Mouse (Mus musculus): ENCODE measurements around the gene Khdc3. TPM values are rescaled to one million over a fixed set of nuclear protein-coding genes. Genes with fewer than 3 reads are reported as not detected.

Gene Khdc3
- total and polyA plus RNA-seq, 3 experiments, result not detected

- peak; percentile 43; the same call in 1 of the 2 replicates for TF ChIP-seq MAFK (IDR thresholded peaks at IDR 0.05; ENCODE audit: borderline replicate concordance, low read depth, low read length)
- TF ChIP-seq UBTF (IDR thresholded peaks at IDR 0.05; ENCODE audit: borderline replicate concordance, insufficient read depth, low read depth, low read length), result no peak
Observed at GRCm38 (mm10) chr9:73085845-73086244, 15.8 kb upstream of the Khdc3 start (continued).

- no peak for DNase-seq (ENCODE audit: low read depth, low spot score)
- H3K9ac ChIP-seq (ENCODE audit: control insufficient read depth, low read depth, low read length, poor library complexity, severe bottlenecking), result no peak overlapping the region
- H3K36me3 ChIP-seq (ENCODE audit: control insufficient read depth in 1 of 2, insufficient read depth in 2 of 2, low read length in 2 of 2), result peaks cover 0 to 13% of the 10 kb centered on the region in 2 experiments; a peak in 2 of 4 replicates
- no peak overlapping the region for H3K4me3 ChIP-seq (ENCODE audit: control insufficient read depth in 1 of 2, insufficient read depth in 1 of 2, low read depth in 2 of 2, low read length in 2 of 2)
- TF ChIP-seq ZMIZ1 (IDR thresholded peaks at IDR 0.05; ENCODE audit: low read depth, low read length) (no peak), ELF1 (IDR thresholded peaks at IDR 0.05; ENCODE audit: low read depth, low read length) (no peak), POLR2AphosphoS5 (IDR thresholded peaks at IDR 0.05; ENCODE audit: borderline replicate concordance, low read depth, low read length) (no peak), BHLHE40 (IDR thresholded peaks at IDR 0.05; ENCODE audit: borderline replicate concordance, low read depth, low read length) (no peak), USF1 (IDR thresholded peaks at IDR 0.05; ENCODE audit: low read depth, low read length) (no peak), SMC3 (IDR thresholded peaks at IDR 0.05; ENCODE audit: low read depth, low read length) (no peak), RCOR1 (IDR thresholded peaks at IDR 0.05; ENCODE audit: low read depth, low read length) (no peak), TAL1 (IDR thresholded peaks at IDR 0.05; ENCODE audit: low read length) (no peak), TCF12 (IDR thresholded peaks at IDR 0.05; ENCODE audit: low read depth, low read length) (no peak), MYC (IDR thresholded peaks at IDR 0.05; ENCODE audit: low read depth, low read length) (no peak), GATA1 (IDR thresholded peaks at IDR 0.05; ENCODE audit: low read depth, low read length) (no peak)
- no peaks in the 10 kb centered on the region for H3K9me3 ChIP-seq (replicated peaks; ENCODE audit: insufficient read depth, low read length)
- no peaks in the 10 kb centered on the region for H3K27me3 ChIP-seq (ENCODE audit: control insufficient read depth in 1 of 2, insufficient read depth in 2 of 2, low read length in 2 of 2)
- no peaks in the 10 kb centered on the region for H3K79me2 ChIP-seq (ENCODE audit: control insufficient read depth, insufficient read depth, low read length, poor library complexity)
- H3K27ac ChIP-seq (ENCODE audit: control insufficient read depth, low read depth, low read length), result no peak overlapping the region
- H3K4me1 ChIP-seq (ENCODE audit: control insufficient read depth in 1 of 2, insufficient read depth in 2 of 2, low read length in 2 of 2), result peaks cover 11 to 17% of the 10 kb centered on the region in 2 experiments
Observed at GRCm38 (mm10) chr9:73087121-73087520, 14.5 kb upstream of the Khdc3 start.

GRCm38 (mm10) chr9:73087581-73087980 is 14.1 kb upstream of the Khdc3 start:
- H3K4me3 ChIP-seq (ENCODE audit: control insufficient read depth in 1 of 2, insufficient read depth in 1 of 2, low read depth in 2 of 2, low read length in 2 of 2), result no peak overlapping the region
- H3K36me3 ChIP-seq (ENCODE audit: control insufficient read depth in 1 of 2, insufficient read depth in 2 of 2, low read length in 2 of 2), result peaks cover 0 to 13% of the 10 kb centered on the region in 2 experiments; a peak in 2 of 4 replicates
- no peaks in the 10 kb centered on the region for H3K79me2 ChIP-seq (ENCODE audit: control insufficient read depth, insufficient read depth, low read length, poor library complexity)
- H3K9ac ChIP-seq (ENCODE audit: control insufficient read depth, low read depth, low read length, poor library complexity, severe bottlenecking), result no peak overlapping the region
- H3K27me3 ChIP-seq (ENCODE audit: control insufficient read depth in 1 of 2, insufficient read depth in 2 of 2, low read length in 2 of 2), result no peaks in the 10 kb centered on the region
- H3K27ac ChIP-seq (ENCODE audit: control insufficient read depth, low read depth, low read length), result no peak overlapping the region
- no peak for DNase-seq (ENCODE audit: low read depth, low spot score)
- no peak for TF ChIP-seq MAZ (IDR thresholded peaks at IDR 0.05; ENCODE audit: low read depth, low read length)
- H3K9me3 ChIP-seq (replicated peaks; ENCODE audit: insufficient read depth, low read length), result no peaks in the 10 kb centered on the region
- H3K4me1 ChIP-seq (ENCODE audit: control insufficient read depth in 1 of 2, insufficient read depth in 2 of 2, low read length in 2 of 2), result peaks cover 11 to 17% of the 10 kb centered on the region in 2 experiments

Data from MEL (cell line).